Mouse (Mus musculus) left cerebral cortex, adult 18-20 months (tissue): ENCODE data around the gene Fabp6. TPM values are rescaled to one million over a fixed set of nuclear protein-coding genes. Genes with fewer than 3 reads are reported as not detected.

Experiments used
- DNase-seq, 2 experiments: peaks; one replicate each; pipeline ENCODE4 v3.0.0; 2021 to 2022; ENCODE audit warnings: low spot score in 2 of 2, mixed read lengths in 1 of 2
- total RNA-seq, 2 experiments: library from RNA; stranded (reverse); gene quantifications; 2 replicates each; pipeline ENCODE4 v1.2.3; 2021

Gene Fabp6
- total RNA-seq, 2 experiments from 2014 or later = not detected

GRCm38 (mm10) chr11:43548657-43549435, 52.5 kb downstream of the Fabp6 start:
- no peak for DNase-seq

- peak; percentile 26 to 53 for DNase-seq
These were observed 53.2 kb downstream of the Fabp6 start for GRCm38 (mm10) chr11:43548148-43548547.

DNA sequence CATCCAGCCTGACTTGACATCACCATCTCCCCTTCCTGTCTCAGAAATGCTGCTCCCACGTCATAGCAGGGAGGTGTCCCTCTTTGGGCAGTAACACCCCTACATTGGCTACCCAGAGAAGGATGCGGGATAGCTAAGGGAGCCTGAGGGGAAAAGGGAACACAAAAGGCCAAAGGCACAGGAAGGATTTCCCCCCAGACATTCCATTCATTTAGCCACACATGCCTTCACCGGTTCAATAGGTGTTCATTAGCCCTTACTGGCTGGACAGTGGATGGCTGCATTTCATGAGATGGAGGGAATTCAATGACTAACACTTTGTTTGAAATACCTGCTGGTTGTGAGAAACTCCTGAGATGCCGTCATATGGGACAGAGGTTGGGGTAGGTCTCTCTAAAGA, 54.7 kb downstream of the Fabp6 start:
- DNase-seq = no peak

Other genes with a start within 250 kb of the Fabp6 start
- 10 to 100 TPM; 30.2 to 31.1 TPM for gene Pttg1, start 175.3 kb downstream of the Fabp6 start, total RNA-seq
- 10 to 100 TPM; 55.5 to 57.8 TPM for gene Slu7, start 167.8 kb downstream of the Fabp6 start, total RNA-seq
- 1 to 10 TPM; 2.3 to 2.9 TPM for gene C1qtnf2, start 127.3 kb downstream of the Fabp6 start, total RNA-seq
- gene Ccnjl, start 72.8 kb downstream of the Fabp6 start, total RNA-seq = 1 to 10 TPM; 2.8 to 3.0 TPM
- under 1 TPM; 0.66 to 0.70 TPM for gene 4933415A04Rik, start 14.5 kb downstream of the Fabp6 start, total RNA-seq
- gene Pwwp2a, start 80.5 kb upstream of the Fabp6 start, total RNA-seq = 10 to 100 TPM; 61.2 to 65.4 TPM
- 10 to 100 TPM; 67.8 to 69.4 TPM for gene Ttc1, start 146.5 kb upstream of the Fabp6 start, total RNA-seq